Mouse (Mus musculus) embryonic facial prominence, embryonic 14.5 days (tissue): ENCODE results near the gene Fam222b. TPM values are rescaled to one million over a fixed set of nuclear protein-coding genes. Genes with fewer than 3 reads are reported as not detected.
"Not testable (repeated sequence)": the region's sequence is repeated elsewhere in the genome, so short reads cannot be mapped to it uniquely, and the experiment has no call there.

Experiments used
- ATAC-seq: fragments of 200-750 bp; cut with Nextera tagmentation; 2 replicates; pipeline ENCODE4 v1.8.0; 2017; ENCODE audit warnings: low read depth, moderate number of reproducible peaks, moderate TSS enrichment
- DNase-seq: peaks from one replicate; pipeline ENCODE4 v3.0.0-alpha.2; 2015; ENCODE audit warnings: low spot score
- H3K27ac ChIP-seq: fragments of 300-500 bp; sonication (generic); replicated peaks from 2 replicates; pipeline ENCODE4 v1.5.1; 2014; ENCODE audit warnings: low read depth, mild to moderate bottlenecking, low read length, moderate library complexity
- H3K27me3 ChIP-seq: fragments of 300-500 bp; sonication (generic); replicated peaks from 2 replicates; pipeline ENCODE4 v1.6.1; 2014; ENCODE audit warnings: low read length; ENCODE audit not compliant: control insufficient read depth, insufficient read depth
- H3K36me3 ChIP-seq: fragments of 300-500 bp; sonication (generic); 2 replicates; pipeline ENCODE4 v1.6.1; 2014; ENCODE audit warnings: low read length, mixed read lengths; ENCODE audit not compliant: control insufficient read depth, insufficient read depth
- H3K4me1 ChIP-seq: fragments of 300-500 bp; sonication (generic); 2 replicates; pipeline ENCODE4 v1.6.1; 2014; ENCODE audit warnings: antibody characterized with exemption, low read length; ENCODE audit not compliant: control insufficient read depth, insufficient read depth
- H3K4me2 ChIP-seq: fragments of 300-500 bp; sonication (generic); 2 replicates; pipeline ENCODE4 v1.6.1; 2014; ENCODE audit warnings: low read depth, mild to moderate bottlenecking, low read length, moderate library complexity, mixed read lengths
- H3K4me3 ChIP-seq: fragments of 300-500 bp; sonication (generic); 2 replicates; pipeline ENCODE4 v1.5.1; 2014; ENCODE audit warnings: low read depth, mild to moderate bottlenecking, low read length
- H3K9ac ChIP-seq: fragments of 300-500 bp; sonication (generic); 2 replicates; pipeline ENCODE4 v1.6.1; 2014; ENCODE audit warnings: low read depth, mild to moderate bottlenecking, low read length, moderate library complexity, mixed read lengths
- H3K9me3 ChIP-seq: fragments of 300-500 bp; sonication (generic); 2 replicates; pipeline ENCODE4 v1.6.1; 2016; ENCODE audit warnings: low read length; ENCODE audit not compliant: control insufficient read depth
- WGBS: fragments of 180-500 bp; shearing (Covaris S2); extraction: QIAGEN DNeasy Blood & Tissue Kit; methylation state at CpG from one replicate; pipeline ENCODE4 v1.1.7; 2014; 5-methylcytosine and 5-hydroxymethylcytosine counted together
- polyA plus RNA-seq: library from polyadenylated mRNA; unstranded; fragments of >200 nt; fragmentation: Nextera tagmentation; extraction: Ambion mirVana; gene quantifications from 2 replicates; pipeline ENCODE4 v1.2.1, GENCODE M21; 2014

Gene Fam222b
- 15.9 and 16.3 TPM in 2 replicates for polyA plus RNA-seq

GRCm38 (mm10) chr11:78094504-78095143 is at the start of gene Fam222b:
Fam222b (plus strand) TSS chr11:78094660.
- H3K4me1 ChIP-seq, result peaks cover 7% of the 10 kb centered on the region; the same call in 1 of the 2 replicates
- no peaks in the 10 kb centered on the region for H3K9me3 ChIP-seq
- ATAC-seq (peak; percentile 98), DNase-seq (peak; percentile 94)
- no peaks in the 10 kb centered on the region for H3K36me3 ChIP-seq
- peak within 1 kb of the TSS; percentile 61 for H3K27ac ChIP-seq
- peak within 1 kb of the TSS; percentile 62 for H3K4me3 ChIP-seq
- H3K4me2 ChIP-seq, result peak within 1 kb of the TSS; percentile 74
- under 1% methylated on average over 38 of the region's 38 CpGs for WGBS
- H3K27me3 ChIP-seq, result no peaks in the 10 kb centered on the region
- peak within 1 kb of the TSS; percentile 81 for H3K9ac ChIP-seq

GRCm38 (mm10) chr11:78044758-78045251 is 49.7 kb upstream of the Fam222b start:
- 62% methylated on average over 5 of the region's 5 CpGs for WGBS
- Histone ChIP-seq H3K27me3 (no peaks in the 10 kb centered on the region), H3K27ac (no peak overlapping the region), H3K4me1 (no peaks in the 10 kb centered on the region), H3K4me3 (no peak overlapping the region), H3K9ac (no peak overlapping the region), H3K36me3 (peaks cover 21% of the 10 kb centered on the region), H3K4me2 (no peak overlapping the region), H3K9me3 (no peaks in the 10 kb centered on the region)
- DNase-seq (peak; percentile 43), ATAC-seq (0 out of 2 replicates have a peak, but pooled peaks have one; percentile 47)

GRCm38 (mm10) chr11:78048637-78049036 is 45.8 kb upstream of the Fam222b start:
- H3K4me2 ChIP-seq, H3K4me3 ChIP-seq, H3K9ac ChIP-seq, H3K9me3 ChIP-seq, H3K4me1 ChIP-seq, H3K27me3 ChIP-seq, DNase-seq, H3K27ac ChIP-seq, ATAC-seq: not testable (repeated sequence)
- peaks cover 23% of the 10 kb centered on the region; the same call in 1 of the 2 replicates for H3K36me3 ChIP-seq
- WGBS, result 90% methylated on average over 2 of the region's 4 CpGs

- no peaks in the 10 kb centered on the region for H3K9me3 ChIP-seq
- DNase-seq, result no peak
- H3K4me3 ChIP-seq, result no peak overlapping the region
- H3K4me2 ChIP-seq, result no peak overlapping the region
- H3K27ac ChIP-seq, result no peak overlapping the region
- H3K9ac ChIP-seq, result no peak overlapping the region
- H3K27me3 ChIP-seq, result no peaks in the 10 kb centered on the region
- ATAC-seq, result no peak
- peaks cover 58% of the 10 kb centered on the region for H3K36me3 ChIP-seq
- no peaks in the 10 kb centered on the region for H3K4me1 ChIP-seq
- WGBS, result 93% methylated on average over 8 of the region's 8 CpGs
These were observed 41.4 kb upstream of the Fam222b start for GRCm38 (mm10) chr11:78053078-78053477.

GRCm38 (mm10) chr11:78056946-78057345 is 37.5 kb upstream of the Fam222b start:
- H3K36me3 ChIP-seq, result peaks cover 72% of the 10 kb centered on the region
- H3K9ac ChIP-seq, result no peak overlapping the region
- no peaks in the 10 kb centered on the region for H3K4me1 ChIP-seq
- no peak overlapping the region for H3K4me3 ChIP-seq
- H3K27me3 ChIP-seq, result no peaks in the 10 kb centered on the region
- H3K4me2 ChIP-seq, result no peak overlapping the region
- ATAC-seq (no peak), DNase-seq (no peak)
- H3K27ac ChIP-seq, result no peak overlapping the region
- WGBS, result 78% methylated on average over 8 of the region's 8 CpGs
- no peaks in the 10 kb centered on the region for H3K9me3 ChIP-seq

- 63% methylated on average over 9 of the region's 9 CpGs for WGBS
These were observed 34.4 kb upstream of the Fam222b start for GRCm38 (mm10) chr11:78059833-78060757.

GRCm38 (mm10) chr11:78062563-78062962 is 31.9 kb upstream of the Fam222b start:
- H3K9ac ChIP-seq, result no peak overlapping the region
- no peak overlapping the region for H3K27ac ChIP-seq
- H3K4me1 ChIP-seq, result no peaks in the 10 kb centered on the region
- 84% methylated on average over 1 of the region's 1 CpGs for WGBS
- ATAC-seq (no peak), DNase-seq (no peak)
- no peaks in the 10 kb centered on the region for H3K27me3 ChIP-seq
- H3K4me2 ChIP-seq, result no peak overlapping the region
- no peaks in the 10 kb centered on the region for H3K9me3 ChIP-seq
- peaks cover 27% of the 10 kb centered on the region for H3K36me3 ChIP-seq
- H3K4me3 ChIP-seq, result no peak overlapping the region

More at GRCm38 (mm10) chr11:78059833-78060757, 34.4 kb upstream of the Fam222b start:
- Histone ChIP-seq H3K36me3 (peaks cover 51% of the 10 kb centered on the region), H3K9me3 (no peaks in the 10 kb centered on the region), H3K27ac (no peak overlapping the region), H3K27me3 (no peaks in the 10 kb centered on the region), H3K4me3 (no peak overlapping the region), H3K9ac (no peak overlapping the region), H3K4me2 (no peak overlapping the region), H3K4me1 (no peaks in the 10 kb centered on the region)
- ATAC-seq, result peak; percentile 88
- DNase-seq, result peak; percentile 68

GRCm38 (mm10) chr11:78065906-78066305 is 28.6 kb upstream of the Fam222b start:
- Histone ChIP-seq H3K27ac (no peak overlapping the region), H3K4me1 (no peaks in the 10 kb centered on the region), H3K27me3 (no peaks in the 10 kb centered on the region), H3K36me3 (no peaks in the 10 kb centered on the region; the same call in 1 of the 2 replicates), H3K9ac (no peak overlapping the region), H3K9me3 (no peaks in the 10 kb centered on the region), H3K4me2 (no peak overlapping the region), H3K4me3 (no peak overlapping the region)
- DNase-seq (no peak), ATAC-seq (no peak)
- 43% methylated on average over 2 of the region's 2 CpGs for WGBS
